Mouse (Mus musculus) layer of hippocampus, adult 18-20 months (tissue): ENCODE data around the gene Tomm34. TPM values are rescaled to one million over a fixed set of nuclear protein-coding genes. Genes with fewer than 3 reads are reported as not detected.

Source experiments
- DNase-seq, 2 experiments: peaks; one replicate each; pipeline ENCODE4 v3.0.0; 2022; ENCODE audit warnings: low spot score in 2 of 2
- long read RNA-seq: library from polyadenylated mRNA; stranded (forward); transcript quantifications from one replicate; pipeline ENCODE4 v2.0.0, GENCODE M21; 2021
- total RNA-seq, 2 experiments: library from RNA; stranded (reverse); gene quantifications; 2 replicates each; pipeline ENCODE4 v1.2.3; 2021

Tomm34 gene
- total RNA-seq: 100 to 1,000 TPM; 118 to 122 TPM
- long read RNA-seq, transcript Tomm34-202 (7 exons, 1,923 nt): major isoform, 91 of 146 reads
- long read RNA-seq, transcript Tomm34-201 (7 exons, 2,302 nt): minor isoform, 48 of 146 reads
- long read RNA-seq, partial matches to known transcripts: 1 of 146 reads
- long read RNA-seq, other reads (novel, unspliced or antisense): 6 of 146 reads

DNA sequence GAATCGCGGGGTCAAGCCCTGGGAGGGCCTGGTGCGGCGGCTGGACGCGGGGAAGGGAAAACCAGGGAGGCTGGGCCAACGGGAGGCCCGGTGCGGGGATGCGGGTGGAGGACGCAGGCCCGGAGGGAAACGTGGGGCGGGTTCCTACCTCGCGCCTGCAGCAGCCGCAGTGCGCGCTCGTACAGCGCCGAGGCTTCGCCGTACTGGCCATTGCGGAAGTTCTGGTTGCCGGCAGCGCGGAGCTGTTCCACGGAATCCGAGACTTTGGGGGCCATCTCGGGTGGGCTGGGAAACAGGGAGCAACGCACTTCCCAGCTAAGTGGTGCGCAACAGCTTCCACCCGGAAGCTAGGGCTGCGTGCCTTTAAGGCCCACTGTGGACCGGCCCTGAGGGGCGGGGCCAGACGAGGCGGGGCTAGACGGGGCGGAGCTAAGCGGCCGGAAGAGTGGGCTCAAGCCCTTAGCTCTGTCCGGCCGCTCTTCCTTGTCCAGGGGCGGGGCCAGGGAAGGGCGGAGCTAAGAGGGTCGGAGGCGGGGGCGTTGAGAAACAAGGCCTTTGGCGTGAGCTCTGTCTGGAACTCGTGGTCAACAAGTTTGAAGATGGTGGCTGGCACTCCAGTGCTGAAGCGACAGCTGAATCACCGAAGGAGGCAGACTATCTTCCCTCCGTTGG lies at the start of gene Tomm34:
Tomm34 (minus strand) TSS at position 405 of the 672 bp plus-strand sequence.
- DNase-seq: peak; percentile 83 to 88

DNA sequence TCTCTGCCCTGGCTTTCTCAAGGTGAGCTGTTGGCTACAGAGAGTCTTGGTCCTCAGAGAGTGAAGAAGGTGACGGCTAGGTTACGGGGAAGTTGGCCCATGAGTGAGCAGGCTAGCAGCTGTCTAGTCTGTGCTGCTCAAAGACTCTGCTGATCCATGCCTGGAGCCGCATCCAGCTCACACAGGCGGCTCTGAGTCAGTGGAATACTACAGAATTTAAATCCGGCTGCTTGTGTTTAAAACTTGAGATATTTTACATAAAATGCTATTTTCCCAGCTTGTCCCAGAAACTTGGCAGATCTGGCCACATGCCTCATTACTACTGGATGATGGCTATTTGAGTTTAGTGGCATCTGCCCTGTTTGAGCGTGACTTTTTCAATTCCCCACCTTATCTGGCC lies 48.5 kb upstream of the Tomm34 start:
- DNase-seq: no peak

DNA sequence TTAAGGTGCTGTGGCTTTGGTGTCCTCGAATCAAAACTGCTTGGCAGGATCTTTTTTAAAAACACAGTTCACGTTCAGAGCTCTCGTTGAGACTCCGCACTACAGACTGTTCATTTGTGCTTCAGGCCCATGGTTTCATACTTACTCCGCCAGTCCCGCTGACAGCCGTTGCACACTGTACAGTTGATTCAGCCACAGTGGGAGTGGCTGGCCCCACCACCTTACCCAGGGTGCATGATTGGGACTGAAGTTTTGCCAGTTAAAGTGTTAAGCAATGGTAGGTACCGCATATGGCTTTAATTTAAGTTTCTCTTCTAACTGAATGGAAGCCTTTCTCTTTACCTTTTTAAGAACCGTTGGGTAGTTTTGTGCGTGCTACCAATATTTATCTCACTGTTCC lies 44.6 kb upstream of the Tomm34 start:
- DNase-seq: no peak

DNA sequence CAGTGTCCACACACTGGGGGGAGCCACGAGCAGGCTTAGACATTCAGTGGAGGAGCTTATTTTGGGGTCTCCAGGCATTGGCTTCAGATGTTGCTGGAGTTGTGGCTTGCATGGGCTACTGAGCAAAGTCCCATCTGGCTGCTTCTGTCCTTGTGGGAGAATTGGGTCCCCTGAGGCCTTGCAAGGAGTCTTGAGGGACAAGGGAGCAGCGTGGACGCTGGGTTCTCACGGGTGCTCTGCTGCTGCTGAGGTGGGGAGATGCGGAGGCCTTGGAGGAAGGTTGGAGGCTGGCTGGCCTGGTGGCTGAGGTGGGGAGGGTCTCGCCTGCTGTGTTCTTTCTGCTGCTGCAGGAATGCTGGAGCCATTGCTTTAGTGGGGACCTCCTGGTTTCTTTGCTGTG lies 43.1 kb upstream of the Tomm34 start:
- DNase-seq: no peak

DNA sequence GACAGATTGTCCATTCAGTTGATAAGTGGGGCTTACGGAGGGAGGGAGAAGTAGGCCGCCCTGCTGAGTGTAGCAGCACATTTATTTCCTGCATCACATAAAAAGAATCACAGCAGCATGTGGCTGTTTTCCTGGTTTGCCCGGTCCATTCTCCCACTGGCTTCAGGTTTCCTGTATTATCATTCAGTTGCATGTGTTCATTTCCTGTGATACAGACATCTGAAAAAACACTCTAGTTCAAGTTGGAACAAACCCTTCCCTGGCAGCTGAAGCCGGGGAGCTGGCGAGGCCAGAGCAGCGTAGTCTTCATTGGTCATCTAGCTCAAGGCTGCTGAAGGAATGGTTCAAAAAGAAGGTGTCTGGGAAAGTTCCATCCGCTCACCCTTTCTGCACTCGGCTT lies 40.6 kb upstream of the Tomm34 start:
- DNase-seq: no peak

DNA sequence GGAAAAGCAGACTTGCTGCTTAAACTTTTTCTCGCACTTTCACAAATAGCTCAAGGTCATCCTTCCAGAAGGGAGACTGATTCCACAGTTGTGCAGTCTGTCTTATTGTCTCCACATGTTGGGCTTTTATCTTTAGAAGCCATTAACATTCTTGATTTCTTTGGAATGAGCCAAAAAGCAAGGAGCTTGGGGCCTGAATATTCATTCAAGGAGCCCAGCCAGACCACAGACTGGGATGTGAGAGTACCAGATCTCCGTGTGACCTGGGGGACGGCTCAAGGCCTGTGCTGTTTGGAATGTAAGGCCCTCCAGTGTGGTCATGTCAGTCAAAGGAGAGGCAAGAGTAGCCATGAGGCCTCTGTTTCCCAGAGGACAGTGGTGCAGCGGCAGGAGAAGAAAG lies 37.5 kb upstream of the Tomm34 start:
- DNase-seq: no peak

DNA sequence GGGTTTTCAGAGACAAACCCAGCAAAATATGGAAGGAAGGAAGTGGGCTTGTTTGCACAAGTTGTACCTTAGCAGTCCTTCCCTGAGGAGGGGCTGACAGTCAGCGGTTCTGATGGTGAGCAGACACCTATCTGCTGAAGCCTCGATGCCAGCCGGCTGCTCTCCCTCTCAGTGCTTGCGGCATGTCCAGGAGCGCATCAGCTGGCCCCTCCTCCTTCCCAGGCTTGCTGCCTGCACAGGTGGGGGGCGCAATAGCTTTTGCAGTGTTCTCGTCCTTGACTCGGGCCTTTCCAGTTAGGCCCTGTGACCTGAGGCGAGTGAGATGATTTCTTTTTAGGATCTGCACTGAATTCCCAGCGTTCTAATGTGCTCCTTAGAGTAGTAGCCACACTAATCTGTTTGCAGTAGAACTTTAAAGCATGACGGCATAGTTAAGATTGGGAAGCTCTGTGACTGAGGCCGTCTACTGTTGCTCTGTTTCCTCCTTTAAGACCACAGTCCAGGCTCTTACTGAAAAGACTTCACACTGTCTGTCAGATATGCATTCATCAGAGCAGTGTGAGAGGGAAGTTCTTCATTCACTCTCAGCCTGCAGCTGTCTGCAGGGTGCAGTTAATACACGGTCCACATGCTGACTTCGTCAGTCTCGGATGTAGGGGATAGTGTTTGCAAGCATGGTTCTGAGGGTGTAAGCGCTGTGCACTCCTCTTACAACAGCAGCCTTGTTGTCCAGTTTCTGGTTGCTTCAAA lies 36.3 kb upstream of the Tomm34 start:
- DNase-seq: no peak

DNA sequence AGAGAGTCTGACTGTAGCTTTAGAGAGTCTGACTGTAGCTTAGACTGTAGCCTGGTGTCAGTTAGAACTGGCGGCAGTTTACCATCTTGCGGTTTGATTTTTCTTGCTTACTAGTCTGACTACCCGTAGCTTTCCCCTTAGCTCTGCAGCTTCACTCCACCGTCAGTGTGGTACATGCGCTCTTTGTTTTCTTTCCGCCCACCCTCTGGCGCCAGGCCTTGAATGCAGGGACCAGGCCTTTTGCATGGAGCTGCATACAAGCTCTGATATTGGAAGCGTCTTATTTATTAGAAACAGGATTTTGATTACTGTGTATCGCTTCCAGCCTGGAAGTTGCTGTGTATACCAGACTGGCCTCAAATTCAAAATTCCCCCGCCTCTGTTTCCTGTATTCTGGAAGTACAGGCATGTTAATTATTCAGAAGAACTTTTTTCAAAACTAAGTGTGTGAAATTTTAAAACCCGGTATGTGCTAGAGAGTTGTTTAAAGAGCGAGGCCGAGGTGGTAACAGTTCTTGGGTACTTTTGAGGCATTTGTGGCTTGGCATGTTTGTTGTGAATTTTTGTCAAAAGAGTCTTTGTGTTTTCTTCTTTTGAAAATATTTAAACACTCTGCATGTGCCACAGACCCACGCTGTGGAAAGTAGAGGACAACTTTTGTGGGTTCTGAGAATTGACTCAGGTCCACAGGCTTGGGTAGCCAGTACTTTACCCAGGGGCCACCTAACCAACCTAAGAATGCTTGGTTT lies 35.5 kb upstream of the Tomm34 start:
- DNase-seq: peak; percentile 39 to 73

DNA sequence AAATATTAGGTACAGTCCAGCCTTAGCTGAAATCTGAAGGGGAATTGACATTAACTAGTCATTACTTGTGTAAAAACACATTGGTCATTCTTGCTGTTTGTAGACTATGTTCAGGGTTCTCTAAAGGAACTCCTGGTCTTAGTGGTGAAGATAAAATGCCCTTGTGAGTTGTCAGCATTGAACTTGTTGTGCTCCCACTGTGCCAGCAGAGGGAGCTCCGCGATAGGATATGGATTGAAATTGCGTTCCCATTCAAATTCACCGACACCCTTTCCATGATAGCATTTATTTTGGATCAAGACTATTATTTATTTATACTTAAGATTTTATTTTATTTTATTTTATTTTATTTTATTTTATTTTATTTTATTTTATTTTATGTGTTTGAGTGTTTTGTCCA lies 32.5 kb upstream of the Tomm34 start:
- DNase-seq: peak; percentile 43 to 80

DNA sequence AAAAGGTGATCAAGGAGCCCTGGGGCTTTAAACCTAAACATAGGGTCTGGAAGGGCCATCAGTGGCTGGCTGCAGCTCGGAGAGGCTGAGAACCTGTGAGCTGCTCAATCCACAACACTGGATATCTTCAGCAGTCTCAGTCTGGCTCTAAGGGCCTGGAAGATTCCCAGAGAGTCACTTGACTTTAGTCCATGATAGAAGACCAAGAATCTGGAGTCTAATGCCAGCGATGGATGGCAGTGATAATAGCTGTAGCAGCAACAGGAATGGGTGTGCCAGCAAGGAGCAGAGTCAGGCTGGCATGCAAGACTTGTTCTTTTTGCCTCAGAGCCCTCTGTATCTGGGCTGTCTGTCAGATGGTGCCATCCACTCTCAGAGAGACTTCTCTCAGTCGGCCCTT lies 31.4 kb upstream of the Tomm34 start:
- DNase-seq: no peak

DNA sequence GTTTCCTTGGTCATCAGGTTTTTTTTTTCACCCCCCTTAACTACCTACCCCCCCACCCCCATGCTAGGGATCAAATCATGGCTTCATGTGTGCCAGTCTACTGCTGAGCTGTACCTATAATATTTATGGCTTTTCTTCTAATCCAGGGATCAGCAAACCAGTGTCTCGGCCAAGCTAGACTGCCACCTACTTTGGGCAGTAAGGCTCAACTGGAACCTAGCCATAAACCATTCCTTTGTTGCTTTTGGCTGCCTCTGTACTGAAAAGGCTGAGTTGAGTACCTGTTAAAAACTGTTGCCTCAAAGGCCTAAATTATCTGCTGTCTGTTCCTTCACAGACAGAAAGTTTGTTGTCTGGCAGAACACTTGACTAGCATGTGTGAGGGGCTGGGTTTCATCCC lies 31.0 kb upstream of the Tomm34 start:
- DNase-seq: no peak

DNA sequence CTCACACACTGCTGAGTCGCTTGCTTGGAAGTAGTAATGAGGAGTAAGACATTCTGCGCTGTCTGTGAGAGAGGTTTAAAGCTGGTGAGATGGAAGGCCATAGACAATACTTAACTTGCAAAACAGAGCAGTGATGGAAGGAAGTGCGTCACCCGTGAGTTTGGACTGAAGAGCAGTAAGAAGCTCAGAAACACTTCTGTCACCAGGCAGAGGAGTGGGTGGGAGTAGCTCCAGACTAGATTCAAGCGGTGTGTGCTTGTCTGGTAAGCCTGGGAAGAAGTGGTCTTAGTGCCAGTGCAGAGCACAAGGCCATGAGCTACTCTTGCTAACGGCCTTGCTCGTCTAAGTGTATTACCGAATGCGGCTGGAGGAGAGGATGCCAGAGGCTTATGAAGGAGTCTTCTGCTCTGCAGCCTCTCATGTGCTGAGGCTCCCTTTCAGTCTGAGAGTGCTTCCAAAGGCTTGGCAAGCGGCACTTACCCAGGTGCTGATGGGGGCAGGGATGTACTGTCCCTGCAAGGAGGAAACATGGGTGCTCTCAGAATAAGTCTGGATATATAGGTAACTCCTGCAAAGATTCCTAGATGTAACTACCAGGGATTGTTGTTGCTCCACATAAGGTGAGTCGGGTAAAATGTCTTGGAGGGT lies 27.8 kb upstream of the Tomm34 start:
- peak in 1 of 2 experiments; percentile 46 for DNase-seq

DNA sequence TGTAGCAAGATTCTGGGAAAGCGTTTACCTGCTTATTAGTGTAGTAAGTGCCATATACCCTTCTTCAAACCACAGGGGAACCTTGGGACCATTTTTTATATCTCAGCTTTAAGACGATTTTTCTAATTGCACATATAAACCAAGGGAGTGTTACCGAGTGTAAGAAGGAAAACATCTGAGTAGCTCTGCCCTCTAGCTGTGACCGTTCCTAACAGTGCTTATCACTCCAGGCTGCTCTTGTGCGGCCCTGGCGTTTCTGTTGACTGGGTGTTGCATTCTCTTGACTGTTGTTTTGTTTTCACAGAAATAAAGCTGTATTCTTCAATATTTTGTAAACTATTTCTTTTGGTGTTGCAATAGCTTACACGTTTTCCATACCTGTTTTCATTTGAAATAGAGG lies 23.2 kb upstream of the Tomm34 start:
- DNase-seq: no peak

DNA sequence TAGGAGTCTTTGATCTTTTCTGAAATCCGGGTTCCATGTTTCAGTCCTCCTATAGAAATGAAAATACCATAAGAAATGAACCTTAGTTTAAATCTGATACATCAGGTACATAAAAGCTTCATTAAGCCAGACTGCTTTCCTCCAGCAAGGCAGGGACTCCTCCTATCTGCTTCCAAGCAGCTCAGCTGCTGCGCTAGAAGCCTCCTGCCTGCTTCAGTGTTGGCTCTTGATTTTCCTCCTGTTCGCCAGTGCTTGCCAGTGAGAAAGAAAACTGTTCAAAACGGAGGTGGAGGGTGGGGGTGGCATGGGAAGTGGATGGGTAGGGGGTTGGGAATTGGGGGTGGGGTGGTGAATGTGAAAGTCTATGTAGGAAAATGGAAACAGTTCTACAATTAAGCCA lies 18.5 kb upstream of the Tomm34 start:
- peak in 1 of 2 experiments; percentile 54 for DNase-seq

DNA sequence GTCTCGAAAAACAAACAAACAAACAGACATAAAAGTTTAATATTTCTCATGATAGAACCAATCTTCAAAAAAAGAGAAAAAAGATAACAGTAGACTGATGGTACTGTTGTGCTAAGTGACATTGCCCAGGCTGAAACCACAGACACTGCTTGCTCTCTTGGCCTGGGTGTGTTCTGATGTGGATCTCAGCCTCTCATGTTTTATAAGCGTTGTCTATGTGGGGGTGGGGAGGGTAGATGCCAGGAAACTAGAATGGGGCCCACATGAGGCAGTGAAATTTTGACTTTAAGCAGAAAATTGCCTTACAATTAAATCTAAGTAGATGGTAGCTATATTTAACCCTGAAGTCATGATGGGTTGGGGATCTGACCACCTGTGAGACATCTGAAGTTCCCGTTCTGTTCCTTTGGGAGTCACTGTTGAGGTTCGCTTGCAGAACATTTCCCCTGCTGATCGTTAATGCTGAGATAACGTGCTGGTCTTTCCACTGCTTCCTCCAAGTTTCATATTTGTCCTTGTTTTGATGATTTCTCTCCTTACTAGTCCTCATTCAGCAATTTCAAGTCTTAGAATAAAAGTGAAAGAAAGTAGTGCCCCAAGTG lies 16.5 kb upstream of the Tomm34 start:
- no peak for DNase-seq

DNA sequence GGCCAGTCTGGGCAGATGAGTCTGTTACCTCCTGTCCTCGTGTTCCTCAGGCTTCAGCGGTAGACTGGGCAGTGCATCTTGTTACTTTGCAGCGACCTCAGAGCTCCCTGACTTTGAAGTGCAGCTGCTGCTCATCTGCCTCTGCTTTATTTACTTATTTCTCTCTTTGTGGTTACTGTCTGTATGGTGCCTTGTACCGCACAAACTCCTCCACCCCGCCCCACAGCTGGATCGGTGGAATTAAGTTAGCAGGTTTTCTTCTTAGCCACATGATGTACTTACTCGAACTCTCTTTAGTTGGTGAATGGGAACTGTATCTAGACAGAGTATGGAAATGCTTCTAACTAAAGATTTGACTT lies 13.4 kb upstream of the Tomm34 start:
- no peak for DNase-seq

DNA sequence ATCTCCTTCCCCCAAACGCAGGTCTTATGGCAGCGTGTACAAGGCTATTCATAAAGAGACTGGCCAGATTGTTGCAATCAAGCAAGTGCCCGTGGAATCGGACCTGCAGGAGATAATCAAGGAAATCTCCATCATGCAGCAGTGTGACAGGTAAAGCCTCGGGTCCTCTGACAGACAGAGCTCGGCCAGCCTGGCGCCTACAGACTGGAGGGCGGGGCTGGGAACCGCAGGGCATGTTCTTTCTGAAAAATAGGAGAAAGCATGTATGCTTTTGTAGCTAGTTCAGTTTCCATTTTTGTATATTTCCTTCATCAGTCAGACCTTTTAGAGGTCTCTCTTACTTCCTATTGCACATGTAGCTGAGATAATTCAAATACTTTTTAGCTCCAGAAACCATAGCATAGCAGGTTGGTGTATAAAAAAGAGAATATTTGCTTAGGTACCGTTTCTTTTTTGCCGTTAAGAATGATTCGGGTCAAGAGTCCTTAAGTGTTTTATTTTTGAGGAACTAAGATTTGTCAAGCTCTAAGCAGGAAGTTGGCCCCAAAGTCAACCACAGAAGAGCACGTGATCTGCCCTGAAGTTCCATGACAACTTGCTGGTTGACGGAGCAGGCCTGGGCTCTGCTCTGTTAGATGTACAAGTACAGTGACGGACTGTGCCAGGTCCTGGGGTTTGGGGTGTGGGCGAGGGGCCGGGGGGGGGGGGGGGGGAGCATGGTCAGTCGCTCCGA lies 12.8 kb upstream of the Tomm34 start:
- no peak for DNase-seq

DNA sequence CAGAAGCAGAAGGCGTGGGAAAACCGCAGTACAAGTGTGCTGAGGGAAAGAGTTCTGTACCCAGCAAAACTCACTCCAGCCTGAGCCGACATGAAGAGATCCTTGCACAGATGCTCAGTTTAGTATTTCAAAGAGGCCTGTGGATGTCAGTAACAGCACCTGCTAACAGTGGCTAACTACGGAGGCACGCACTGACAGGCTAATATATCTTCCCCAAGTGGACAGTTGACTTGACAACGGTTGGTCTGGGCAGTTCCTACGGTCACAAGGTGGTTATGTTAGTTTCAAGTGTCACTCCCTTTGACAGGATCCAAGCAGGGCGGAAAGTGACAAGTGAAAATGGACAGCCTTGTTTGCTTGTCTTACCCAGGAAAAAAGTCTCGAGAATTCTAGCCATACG lies 11.2 kb upstream of the Tomm34 start:
- no peak for DNase-seq

DNA sequence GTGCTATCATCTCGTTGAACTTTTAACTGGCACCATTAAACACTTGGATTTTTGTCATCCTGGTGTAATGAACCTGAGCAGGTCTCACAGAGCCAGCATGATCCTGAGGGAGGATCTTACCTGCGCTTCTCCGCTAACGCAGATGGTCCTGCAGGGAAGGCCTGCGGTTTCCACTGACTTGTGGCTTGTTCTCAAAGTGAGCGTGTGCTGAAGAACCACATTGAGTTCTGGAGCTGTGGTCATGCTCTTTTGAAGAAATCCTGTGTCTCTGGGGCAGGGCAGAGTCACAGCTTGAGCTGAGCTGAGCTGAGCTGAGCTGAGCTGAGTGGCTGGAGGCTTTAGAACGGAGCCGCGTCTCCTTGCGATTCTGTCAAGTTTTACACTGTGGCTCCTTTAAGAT lies 10.6 kb upstream of the Tomm34 start:
- DNase-seq: no peak

DNA sequence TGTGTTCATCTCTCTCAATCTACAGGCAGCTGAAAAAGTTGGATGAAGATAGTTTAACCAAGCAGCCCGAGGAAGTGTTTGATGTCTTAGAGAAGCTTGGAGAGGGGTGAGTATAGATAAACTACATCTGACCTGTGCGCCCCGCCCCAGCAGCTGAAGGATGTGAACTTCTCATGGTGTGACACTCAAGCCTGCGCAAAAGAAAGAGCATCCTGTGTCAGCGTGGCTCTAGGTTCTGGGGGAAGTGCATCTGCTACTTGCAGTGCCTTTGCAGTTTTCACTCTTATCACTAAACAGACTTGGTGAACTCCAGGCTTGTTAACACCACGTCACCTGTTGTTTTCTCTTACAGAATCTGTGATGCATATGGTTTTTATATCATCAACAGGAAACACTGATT lies 8.5 kb upstream of the Tomm34 start:
- no peak for DNase-seq
